Mouse (Mus musculus) intestine, postnatal 0 days (tissue): Measurements from ENCODE around the gene Ranbp17. TPM values are rescaled to one million over a fixed set of nuclear protein-coding genes. Genes with fewer than 3 reads are reported as not detected.

ENCODE experiments used
- ATAC-seq: fragments of 200-750 bp; cut with Nextera tagmentation; 2 replicates; pipeline ENCODE4 v1.8.0; 2017; ENCODE audit warnings: mild to moderate bottlenecking, moderate TSS enrichment, moderate library complexity
- H3K27ac ChIP-seq: fragments of 300-500 bp; sonication (generic); 2 replicates; pipeline ENCODE4 v1.5.1; 2014; ENCODE audit warnings: mild to moderate bottlenecking, low read depth, low read length, moderate library complexity
- H3K27me3 ChIP-seq: fragments of 300-500 bp; sonication (generic); replicated peaks from 2 replicates; pipeline ENCODE4 v1.6.1; 2014; ENCODE audit warnings: low read length, mixed read lengths; ENCODE audit not compliant: control insufficient read depth, insufficient read depth
- H3K36me3 ChIP-seq: fragments of 300-500 bp; sonication (generic); 2 replicates; pipeline ENCODE4 v1.6.1; 2014; ENCODE audit warnings: mild to moderate bottlenecking, moderate library complexity; ENCODE audit not compliant: control insufficient read depth, insufficient read depth
- H3K4me1 ChIP-seq: fragments of 300-500 bp; sonication (generic); replicated peaks from 2 replicates; pipeline ENCODE4 v1.6.1; 2014; ENCODE audit warnings: antibody characterized with exemption, low read length, mixed read lengths; ENCODE audit not compliant: control insufficient read depth, insufficient read depth
- H3K4me2 ChIP-seq: fragments of 300-500 bp; sonication (generic); replicated peaks from 2 replicates; pipeline ENCODE4 v1.6.1; 2014; ENCODE audit warnings: low read depth, mild to moderate bottlenecking, moderate library complexity
- H3K4me3 ChIP-seq: fragments of 300-500 bp; sonication (generic); 2 replicates; pipeline ENCODE4 v1.5.1; 2014; ENCODE audit warnings: low read depth, low read length
- H3K9ac ChIP-seq: fragments of 300-500 bp; sonication (generic); 2 replicates; pipeline ENCODE4 v1.6.1; 2014; ENCODE audit warnings: mild to moderate bottlenecking, low read depth, low read length
- H3K9me3 ChIP-seq: fragments of 300-500 bp; sonication (generic); 2 replicates; pipeline ENCODE4 v1.6.1; 2016; ENCODE audit warnings: mixed run types; ENCODE audit not compliant: control insufficient read depth
- CTCF ChIP-seq: sonication (generic); IDR thresholded peaks from 2 replicates; pipeline ENCODE4 v1.5.1; 2016; ENCODE audit warnings: low read depth, mild to moderate bottlenecking, control low read depth, antibody characterized with exemption, moderate library complexity
- WGBS: fragments of 180-500 bp; shearing (Covaris S2); extraction: QIAGEN DNeasy Blood & Tissue Kit; methylation state at CpG from one replicate; pipeline ENCODE4 v1.1.7; 2014; 5-methylcytosine and 5-hydroxymethylcytosine counted together
- polyA plus RNA-seq: library from polyadenylated mRNA; unstranded; fragments of >200 nt; fragmentation: Nextera tagmentation; extraction: Ambion mirVana; gene quantifications from 2 replicates; pipeline ENCODE4 v1.2.1, GENCODE M21; 2015

Gene Ranbp17
- polyA plus RNA-seq, 1 experiment from 2014 or later, result 1.1 TPM

GRCm38 (mm10) chr11:33537390-33538125 lies 24.0 kb upstream of the Ranbp17 start:
- no peak overlapping the region for H3K4me2 ChIP-seq
- ATAC-seq, result no peak
- no peaks in the 10 kb centered on the region for H3K27me3 ChIP-seq
- no peaks in the 10 kb centered on the region for H3K9me3 ChIP-seq
- no peaks in the 10 kb centered on the region for H3K36me3 ChIP-seq
- no peak overlapping the region for H3K27ac ChIP-seq
- 74% methylated on average over 5 of the region's 5 CpGs for WGBS
- no peaks in the 10 kb centered on the region for H3K4me1 ChIP-seq
- TF ChIP-seq CTCF, result no peak
- H3K9ac ChIP-seq, result no peak overlapping the region
- no peak overlapping the region for H3K4me3 ChIP-seq

GRCm38 (mm10) chr11:33536636-33537035 lies 23.1 kb upstream of the Ranbp17 start:
- WGBS, result 77% methylated on average over 3 of the region's 3 CpGs
- H3K27ac ChIP-seq, result no peak overlapping the region
- no peak overlapping the region for H3K9ac ChIP-seq

GRCm38 (mm10) chr11:33534541-33534940 lies 21.0 kb upstream of the Ranbp17 start:
- no peak overlapping the region for H3K27ac ChIP-seq
- no peaks in the 10 kb centered on the region for H3K9me3 ChIP-seq
- H3K4me3 ChIP-seq, result no peak overlapping the region
- no peak for ATAC-seq
- H3K4me2 ChIP-seq, result no peak overlapping the region
- no peaks in the 10 kb centered on the region for H3K36me3 ChIP-seq
- 90% methylated on average over 4 of the region's 4 CpGs for WGBS
- no peaks in the 10 kb centered on the region for H3K27me3 ChIP-seq
- no peaks in the 10 kb centered on the region for H3K4me1 ChIP-seq
- H3K9ac ChIP-seq, result no peak overlapping the region
- no peak for TF ChIP-seq CTCF

More at GRCm38 (mm10) chr11:33536636-33537035, 23.1 kb upstream of the Ranbp17 start:
- Histone ChIP-seq H3K27me3 (no peaks in the 10 kb centered on the region), H3K9me3 (no peaks in the 10 kb centered on the region), H3K4me3 (no peak overlapping the region), H3K4me1 (no peaks in the 10 kb centered on the region), H3K36me3 (no peaks in the 10 kb centered on the region), H3K4me2 (no peak overlapping the region)
- ATAC-seq, result no peak
- no peak for TF ChIP-seq CTCF

GRCm38 (mm10) chr11:33533577-33533976 lies 20.0 kb upstream of the Ranbp17 start:
- Histone ChIP-seq H3K4me3 (no peak overlapping the region), H3K27ac (no peak overlapping the region), H3K27me3 (no peaks in the 10 kb centered on the region), H3K36me3 (no peaks in the 10 kb centered on the region), H3K9me3 (no peaks in the 10 kb centered on the region), H3K4me1 (no peaks in the 10 kb centered on the region), H3K9ac (no peak overlapping the region), H3K4me2 (no peak overlapping the region)
- ATAC-seq, result no peak
- no peak for TF ChIP-seq CTCF
- WGBS, result 48% methylated on average over 3 of the region's 3 CpGs

GRCm38 (mm10) chr11:33529576-33529975 lies 16.0 kb upstream of the Ranbp17 start:
- Histone ChIP-seq H3K36me3 (no peaks in the 10 kb centered on the region), H3K4me2 (no peak overlapping the region), H3K9me3 (no peaks in the 10 kb centered on the region), H3K4me3 (no peak overlapping the region), H3K27me3 (no peaks in the 10 kb centered on the region), H3K4me1 (no peaks in the 10 kb centered on the region), H3K27ac (no peak overlapping the region), H3K9ac (no peak overlapping the region)
- WGBS, result 32% methylated on average over 2 of the region's 2 CpGs
- ATAC-seq, result no peak
- no peak for TF ChIP-seq CTCF

GRCm38 (mm10) chr11:33512854-33513375 lies 631 bp downstream of the Ranbp17 start:
- Histone ChIP-seq H3K9me3 (no peaks in the 10 kb centered on the region), H3K4me2 (peak overlapping the region; percentile 97), H3K9ac (peak overlapping the region; percentile 84), H3K4me3 (peak overlapping the region; percentile 69), H3K27ac (peak overlapping the region; percentile 36; the same call in 1 of the 2 replicates), H3K27me3 (no peaks in the 10 kb centered on the region), H3K4me1 (no peaks in the 10 kb centered on the region), H3K36me3 (no peaks in the 10 kb centered on the region)
- ATAC-seq, result peak; percentile 89
- TF ChIP-seq CTCF, result peak; percentile 58
- WGBS, result under 1% methylated on average over 43 of the region's 43 CpGs
